Mouse (Mus musculus): ENCODE results near the gene Dach2. TPM values are rescaled to one million over a fixed set of nuclear protein-coding genes. Genes with fewer than 3 reads are reported as not detected.

Gene Dach2
- polyA plus RNA-seq (2017; shearing (Covaris generic)), result 1 to 10 TPM in 1 of 2 experiments, not detected in 1; 2.1 TPM

DNA sequence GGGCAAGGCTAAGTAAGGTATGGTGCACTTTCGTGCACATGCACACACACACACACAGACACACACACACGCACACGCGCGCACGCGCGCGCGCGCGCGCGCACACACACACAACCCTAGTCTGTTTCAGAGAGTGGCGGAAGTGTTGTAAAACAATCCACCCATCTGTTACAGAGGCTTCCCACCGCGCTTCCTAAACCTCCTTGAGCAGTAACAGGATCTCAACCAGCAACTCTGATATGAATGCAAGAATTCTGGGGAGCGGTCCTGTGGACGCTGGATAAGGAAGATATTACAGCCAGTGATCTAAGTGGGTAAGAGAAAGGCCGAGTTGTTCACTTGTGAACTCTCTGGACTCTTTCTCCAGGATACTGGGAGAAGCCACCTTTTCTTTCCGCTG is at the start of gene Dach2:
Dach2 (plus strand) TSS at position 107 of the 400 bp plus-strand sequence.

Other genes starting within 250 kb of the Dach2 start
- gene Chm, start 112.0 kb upstream of the Dach2 start, polyA plus RNA-seq (2017; shearing (Covaris generic)), result 10 to 100 TPM; 16.1 to 19.6 TPM

Measured in activated CD4-positive, CD25-positive, alpha-beta regulatory T cell (primary cell).